8 mouse cellular contexts compared by ENCODE assay signal in genomic region chr4:132432717-132433372, GRCm38 (mm10). TPM values are rescaled to one million over a fixed set of nuclear protein-coding genes. Genes with fewer than 3 reads are reported as not detected.
DNase-seq lines count a peak whose midpoint lies in the region; ATAC-seq and TF ChIP-seq lines count a peak whose summit lies in the region.

No protein-coding gene starts in this region.

- no peak overlapping the region for H3K27ac ChIP-seq in heart, embryonic 15.5 days
- H3K27ac ChIP-seq in testis, adult 2 months (ENCODE audit: control insufficient read depth, insufficient read depth, low read depth, low read length): no peak overlapping the region
- no peak overlapping the region for H3K27ac ChIP-seq in liver, embryonic 12.5 days

- H3K4me1 ChIP-seq in heart, embryonic 15.5 days (replicated peaks): peaks cover 9% of the 10 kb centered on the region
- peaks cover 2% of the 10 kb centered on the region; the same call in 1 of the 2 replicates for H3K4me1 ChIP-seq in testis, adult 2 months (ENCODE audit: control insufficient read depth, insufficient read depth, low read length)
- H3K4me1 ChIP-seq in liver, embryonic 12.5 days: peaks cover 40% of the 10 kb centered on the region

- DNase-seq in heart, postnatal 25 days (ENCODE audit: low spot score): no peak
- DNase-seq in testis, postnatal 14 days (ENCODE audit: low spot score): no peak
- DNase-seq in right cerebral cortex, postnatal 36 days (ENCODE audit: low spot score in 2 of 2): no peak
- DNase-seq in layer of hippocampus, adult 9-11 months: no peak
- DNase-seq in thymus, adult 18-20 months: no peak

- no peak for TF ChIP-seq POLR2A in testis, adult 2 months (IDR thresholded peaks at IDR 0.05; ENCODE audit: control insufficient read depth, low read depth, low read length)

- no peak for TF ChIP-seq CTCF in testis, adult 2 months (IDR thresholded peaks at IDR 0.05; ENCODE audit: control insufficient read depth, insufficient read depth, insufficient replicate concordance, low read depth, low read length)

- H3K9me3 ChIP-seq in heart, embryonic 15.5 days (replicated peaks): no peaks in the 10 kb centered on the region
- H3K9me3 ChIP-seq in liver, embryonic 12.5 days (replicated peaks): no peaks in the 10 kb centered on the region

- intact Hi-C loops in heart, postnatal 25 days (cut with DNase I): no loop called here

- H3K4me3 ChIP-seq in heart, embryonic 15.5 days: peak overlapping the region; percentile 25; the same call in 1 of the 2 replicates
- peak overlapping the region; percentile 19; the same call in 1 of the 2 replicates for H3K4me3 ChIP-seq in testis, adult 2 months (ENCODE audit: control insufficient read depth, low read depth, low read length)
- peak overlapping the region; percentile 21; the same call in 1 of the 2 replicates for H3K4me3 ChIP-seq in liver, embryonic 12.5 days

- H3K36me3 ChIP-seq in heart, embryonic 15.5 days: no peaks in the 10 kb centered on the region
- H3K36me3 ChIP-seq in testis, adult 2 months (ENCODE audit: control insufficient read depth, insufficient read depth, low read length): no peaks in the 10 kb centered on the region
- no peaks in the 10 kb centered on the region for H3K36me3 ChIP-seq in liver, embryonic 12.5 days

- peak overlapping the region; percentile 55 for H3K4me2 ChIP-seq in heart, embryonic 15.5 days
- peak overlapping the region; percentile 54 for H3K4me2 ChIP-seq in liver, embryonic 12.5 days

- H3K27me3 ChIP-seq in heart, embryonic 15.5 days: no peaks in the 10 kb centered on the region
- H3K27me3 ChIP-seq in testis, adult 2 months (ENCODE audit: control insufficient read depth, insufficient read depth, low read length): no peaks in the 10 kb centered on the region
- H3K27me3 ChIP-seq in liver, embryonic 12.5 days (replicated peaks): peaks cover 16% of the 10 kb centered on the region; the same call in 1 of the 2 replicates

- 16% methylated on average over 14 of the region's 14 CpGs for WGBS in heart, embryonic 15.5 days
- WGBS in liver, embryonic 12.5 days (ENCODE audit: insufficient replicate concordance): 11% methylated on average over 14 of the region's 14 CpGs

- H3K9ac ChIP-seq in heart, embryonic 15.5 days: no peak overlapping the region
- no peak overlapping the region for H3K9ac ChIP-seq in liver, embryonic 12.5 days

- no peak for ATAC-seq in heart, embryonic 15.5 days (replicated peaks; ENCODE audit: insufficient number of reproducible peaks, insufficient read depth, low FRiP score, low read depth)
- no peak for ATAC-seq in liver, embryonic 12.5 days

RNA-seq across cellular contexts. Expression of gene Phactr4, which starts 10.6 kb away (rescaled TPM):
- 14.8 and 17.1 TPM in 2 replicates for polyA plus RNA-seq in heart, embryonic 15.5 days (2015; fragmentation: Nextera tagmentation; extraction: Ambion mirVana)
- 10 to 100 TPM; 23.2 to 23.4 TPM for total RNA-seq in heart, postnatal 25 days (2021)
- polyA plus RNA-seq in testis, adult 2 months (2012; rRNA removed): 6.6 and 8.5 TPM in 2 replicates
- 14.4 and 14.5 TPM in 2 replicates for polyA plus RNA-seq in liver, embryonic 12.5 days (2016; fragmentation: Nextera tagmentation; extraction: Ambion mirVana)

RNA-seq across cellular contexts. Expression of gene Med18, which starts 30.9 kb away (rescaled TPM):
- 12.5 and 13.8 TPM in 2 replicates for polyA plus RNA-seq in heart, embryonic 15.5 days (2015; fragmentation: Nextera tagmentation; extraction: Ambion mirVana)
- total RNA-seq in heart, postnatal 25 days (2021): 1 to 10 TPM; 4.4 to 4.8 TPM
- 3.0 and 3.1 TPM in 2 replicates for polyA plus RNA-seq in testis, adult 2 months (2012; rRNA removed)
- polyA plus RNA-seq in liver, embryonic 12.5 days (2016; fragmentation: Nextera tagmentation; extraction: Ambion mirVana): 19.4 and 21.2 TPM in 2 replicates
